Mouse (Mus musculus): ENCODE results near the gene a.
"Not testable (repeated sequence)": the region's sequence is repeated elsewhere in the genome, so short reads cannot be mapped to it uniquely, and the experiment has no call there.

The a gene

DNA sequence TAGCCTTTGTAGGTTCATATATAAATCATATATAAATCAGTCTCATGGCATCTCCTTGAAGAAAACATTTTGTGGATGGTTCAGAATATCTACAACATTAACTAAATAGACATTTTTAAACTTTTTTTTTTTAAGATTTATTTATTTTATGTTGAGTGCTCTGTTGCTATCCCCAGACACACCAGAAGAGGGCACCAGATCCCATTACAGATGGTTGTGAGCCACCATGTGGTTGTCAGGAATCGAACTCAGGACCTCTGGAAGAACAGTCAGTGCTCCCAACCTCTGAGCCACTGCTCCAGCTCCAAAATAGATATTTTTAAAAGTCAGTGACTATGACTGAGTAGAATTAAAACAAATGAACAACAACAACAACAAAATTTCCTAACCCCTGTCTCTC is 195.4 kb downstream of the a start:
- no peak for DNase-seq (ENCODE audit: low spot score in 2 of 2)

DNA sequence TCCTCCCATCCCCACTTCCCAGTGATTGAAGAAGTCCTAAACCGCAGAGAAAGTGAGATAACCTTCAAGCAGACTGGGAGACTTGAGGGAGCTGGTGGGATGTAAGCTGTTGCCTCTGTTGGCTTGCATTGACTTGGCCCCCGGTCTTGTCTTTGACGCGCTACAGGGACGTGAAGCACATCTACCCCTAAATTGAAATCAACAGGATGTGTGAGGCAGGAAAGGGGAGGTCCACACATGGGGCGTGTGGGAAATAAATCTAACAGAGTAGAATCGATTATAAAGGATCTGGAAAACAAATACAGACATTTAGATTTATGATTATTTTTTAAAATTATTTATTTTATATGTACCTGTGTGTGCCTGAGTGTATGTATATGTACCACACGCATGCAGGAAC is 200.2 kb downstream of the a start:
- no peak for DNase-seq (ENCODE audit: low spot score in 2 of 2)

- DNase-seq (ENCODE audit: low spot score in 2 of 2), result no peak
Measured at GRCm38 (mm10) chr2:154992083-154992482, 200.9 kb downstream of the a start.

DNA sequence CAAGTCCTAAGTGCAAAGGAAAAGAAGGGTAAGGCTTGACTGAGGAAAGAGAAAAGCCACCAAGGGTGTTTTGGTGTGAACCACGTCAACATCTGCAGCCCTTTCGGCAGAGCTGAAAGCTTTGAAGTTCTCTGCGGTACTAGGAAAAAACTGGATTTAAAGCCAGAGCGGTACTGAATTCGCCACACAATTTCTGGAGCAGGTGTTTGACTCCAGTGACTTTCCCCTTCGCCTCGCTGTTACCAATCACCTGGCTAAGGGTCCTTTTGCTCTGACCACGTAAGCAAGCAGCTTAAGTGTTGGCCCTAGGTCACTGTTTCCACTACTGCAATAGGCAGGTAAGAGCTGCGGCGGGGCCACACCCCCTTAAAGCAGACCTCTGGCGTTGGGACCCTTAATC is 214.3 kb downstream of the a start:
- no peak for DNase-seq (ENCODE audit: low spot score in 2 of 2)

DNA sequence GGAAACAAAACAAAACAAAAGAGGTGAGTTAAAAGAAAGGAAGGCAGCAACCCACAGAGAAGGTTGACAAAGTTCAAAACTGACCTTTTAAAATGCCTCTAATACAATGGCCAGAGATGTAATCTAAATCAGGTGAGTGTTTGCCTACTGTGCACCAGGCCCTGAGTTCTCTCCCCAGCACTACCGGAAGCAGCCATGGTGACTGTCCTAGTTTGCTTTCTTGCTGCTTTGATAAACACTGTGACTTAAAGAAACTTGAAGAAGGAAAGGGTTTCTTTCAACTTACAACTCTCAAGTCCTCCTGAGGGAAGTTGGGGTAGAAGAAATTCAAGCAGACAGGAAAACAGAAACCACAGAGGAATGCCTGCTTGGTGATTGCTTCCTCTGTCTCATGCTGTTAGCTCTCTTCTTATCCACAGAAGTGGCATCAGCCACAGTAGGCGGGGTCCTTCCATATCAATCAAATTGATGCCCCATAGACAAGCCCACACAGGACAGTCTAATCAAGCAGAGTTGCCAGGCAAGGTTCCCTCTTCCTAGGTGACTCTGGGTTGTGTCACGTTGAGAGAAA is 220.0 kb downstream of the a start:
- no peak for DNase-seq (ENCODE audit: low spot score in 2 of 2)

DNA sequence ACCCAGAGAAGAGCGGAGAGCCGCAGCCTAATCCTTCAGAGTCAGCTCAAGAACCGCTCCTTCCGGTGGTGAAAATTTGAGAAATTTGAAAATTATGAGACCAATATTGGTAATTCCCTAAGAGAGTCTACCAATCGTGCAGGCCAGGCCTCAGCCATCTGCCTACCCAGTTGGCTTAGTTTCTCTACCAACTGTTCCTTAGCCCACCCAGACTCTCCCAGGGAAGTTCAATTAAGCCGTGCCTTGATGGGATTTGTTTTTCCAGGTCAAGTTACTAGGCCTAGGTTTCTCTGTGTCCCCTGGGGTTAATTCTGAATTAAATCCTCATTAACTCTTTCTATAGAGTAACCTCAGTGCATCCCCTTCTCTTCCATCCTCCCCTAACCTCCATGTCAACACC is 221.8 kb downstream of the a start:
- no peak for DNase-seq (ENCODE audit: low spot score in 2 of 2)

DNA sequence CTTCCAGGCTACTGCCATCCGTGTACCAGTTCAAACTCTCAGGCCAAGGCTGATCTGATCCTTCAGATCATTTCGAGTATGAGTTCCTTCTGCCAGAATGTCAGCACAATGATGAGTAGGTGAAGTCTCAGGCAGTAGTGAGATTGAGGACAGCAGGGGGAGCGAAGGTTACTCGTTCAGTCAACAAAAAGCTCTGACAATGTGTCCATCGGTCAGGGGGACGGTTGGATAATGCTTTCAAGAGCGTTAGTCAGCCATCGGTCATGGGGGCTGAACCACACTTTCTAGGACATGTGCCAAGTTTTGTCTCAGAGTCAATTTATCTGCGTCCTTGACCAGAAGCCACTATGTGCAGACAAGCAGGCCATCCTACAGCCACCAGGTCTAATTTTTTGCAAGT is 225.5 kb downstream of the a start:
- not testable (repeated sequence) for DNase-seq (ENCODE audit: low spot score in 2 of 2)

GRCm38 (mm10) chr2:155018251-155018755 is 227.1 kb downstream of the a start, which contains the start of gene Gm14226:
Gene Gm14226, plus strand, starts transcription at chr2:155018266.
- not testable (repeated sequence) for DNase-seq (ENCODE audit: low spot score in 2 of 2)

DNA sequence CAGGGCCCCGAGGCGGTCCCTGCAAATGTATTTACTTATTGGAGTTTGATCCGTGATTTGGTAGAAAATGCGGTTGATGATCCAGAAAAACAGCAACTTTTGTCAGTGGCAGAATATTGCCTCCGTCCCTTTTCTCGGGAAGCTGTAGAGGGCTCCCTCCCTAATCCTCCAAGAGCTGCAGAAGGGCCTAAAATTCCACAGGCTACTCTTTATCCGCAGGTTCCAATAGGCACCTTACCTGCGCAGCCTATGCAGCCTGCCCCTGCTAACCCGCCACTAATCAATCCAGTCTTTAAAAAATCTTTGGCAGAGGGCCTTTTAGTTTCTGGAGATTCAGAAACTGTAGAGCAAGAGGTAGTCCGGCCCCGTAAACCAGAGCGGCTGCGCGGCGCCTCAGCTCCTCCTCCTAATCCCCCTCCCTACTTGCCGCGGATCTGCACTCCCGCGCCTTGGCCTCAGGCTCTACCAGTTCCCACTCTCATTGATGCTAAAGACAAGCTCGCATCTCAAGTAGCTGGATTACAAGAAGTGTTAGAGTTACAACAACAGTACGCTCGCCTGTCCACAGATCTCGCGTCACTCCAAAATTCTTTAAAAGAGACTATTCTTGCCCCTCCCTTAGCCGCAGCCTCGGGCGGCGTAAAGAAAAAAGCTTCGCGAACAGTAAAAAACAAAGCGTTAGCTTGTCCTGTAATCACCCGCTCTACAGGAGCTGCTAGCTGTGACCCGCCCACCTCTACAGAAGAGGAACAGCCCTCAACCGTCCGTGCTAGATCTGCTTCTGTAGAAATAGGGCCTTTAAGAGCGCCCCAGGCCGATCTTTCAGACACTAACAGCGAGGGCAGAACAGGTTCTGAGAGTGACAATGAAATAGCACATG is 227.8 kb downstream of the a start:
- peak; percentile 68 to 72 for DNase-seq (ENCODE audit: low spot score in 2 of 2)

- peak; percentile 75 to 79 for DNase-seq (ENCODE audit: low spot score in 2 of 2)
Measured at GRCm38 (mm10) chr2:155019673-155020072, 228.5 kb downstream of the a start.

DNA sequence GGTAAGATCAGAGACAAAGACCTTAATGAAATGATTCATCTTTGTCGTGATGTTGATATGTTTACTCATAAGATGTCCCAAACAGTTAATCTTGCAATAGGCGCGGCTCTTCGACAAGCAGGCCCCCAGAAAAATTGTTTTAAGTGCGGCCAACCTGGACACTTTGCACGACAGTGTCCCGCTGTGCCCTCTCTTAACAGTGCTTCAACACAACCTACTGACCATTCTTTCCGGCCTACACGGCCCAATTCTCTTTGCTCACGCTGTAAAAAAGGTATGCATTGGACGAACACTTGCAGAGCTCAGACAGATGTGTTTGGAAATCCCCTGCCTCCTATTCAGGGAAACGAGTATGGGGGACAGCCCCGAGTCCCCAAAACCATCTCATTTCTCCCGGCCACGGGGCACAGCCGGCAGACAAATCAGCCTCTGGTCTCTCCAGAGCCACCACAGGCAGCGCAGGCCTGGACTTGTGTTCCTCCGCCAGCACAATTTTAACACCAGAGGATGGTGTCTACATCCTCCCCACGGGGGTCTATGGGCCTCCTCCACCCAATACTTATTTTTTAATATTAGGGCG is 229.1 kb downstream of the a start:
- DNase-seq (ENCODE audit: low spot score in 2 of 2), result not testable (repeated sequence)

DNA sequence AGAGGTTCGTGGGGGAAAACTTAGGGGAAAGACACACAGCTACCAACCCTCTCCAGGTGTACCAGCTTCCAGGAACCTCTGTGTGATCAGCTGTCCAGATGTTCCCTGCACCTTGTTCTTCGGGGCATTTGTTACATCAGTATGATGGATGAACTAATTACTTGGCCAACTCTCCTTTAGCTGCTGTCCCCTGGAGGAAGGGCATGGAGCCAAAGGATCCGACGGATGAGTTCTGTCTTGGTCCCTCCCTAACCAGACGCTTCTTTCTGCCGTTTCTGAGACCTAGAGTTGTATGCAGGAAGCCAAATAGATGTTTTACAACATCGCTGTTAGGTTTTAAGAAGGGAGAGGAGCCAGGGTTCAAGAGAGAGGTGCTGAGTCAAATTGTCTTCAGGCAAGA is 239.6 kb downstream of the a start:
- no peak for DNase-seq (ENCODE audit: low spot score in 2 of 2)

DNA sequence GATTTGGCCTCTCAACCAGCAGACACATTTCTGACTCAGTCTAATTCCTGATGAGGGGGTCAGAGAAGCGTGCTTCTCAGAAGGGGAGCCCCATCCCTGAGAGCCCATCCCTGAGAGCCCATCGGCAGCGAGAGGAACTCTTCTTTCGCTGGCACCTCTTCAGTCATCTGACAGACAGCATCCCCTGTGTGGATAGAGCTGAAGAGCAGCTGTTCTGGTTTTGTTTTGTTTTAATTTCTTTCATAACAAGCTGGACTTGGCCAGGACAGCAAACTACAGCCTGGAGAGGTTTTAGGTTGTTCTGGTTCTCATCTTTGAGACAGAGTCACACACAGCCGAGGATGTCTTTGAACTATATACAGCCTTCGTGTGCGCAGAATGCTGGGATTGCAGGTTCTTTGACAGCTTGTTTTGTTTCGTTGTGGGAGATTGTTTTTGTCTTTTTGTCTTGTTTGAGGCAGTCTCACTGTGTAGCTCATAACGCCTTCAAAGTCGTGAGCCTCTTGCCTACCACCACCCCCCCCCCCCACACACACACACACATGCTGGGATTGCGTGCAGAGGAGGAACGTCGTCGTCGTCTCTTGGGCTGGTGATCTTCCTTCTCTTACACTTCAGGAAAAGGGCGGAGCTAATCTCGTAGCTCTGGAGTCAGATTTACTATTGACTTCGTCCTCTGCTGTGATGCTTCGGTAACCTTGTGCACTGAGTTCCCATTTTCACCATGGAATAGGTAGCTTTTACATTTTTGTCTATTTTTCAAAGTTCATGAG is 241.9 kb downstream of the a start:
- no peak for DNase-seq (ENCODE audit: low spot score in 2 of 2)

GRCm38 (mm10) chr2:155039956-155040355 is 248.8 kb downstream of the a start:
- no peak for DNase-seq (ENCODE audit: low spot score in 2 of 2)

- no peak for DNase-seq (ENCODE audit: low spot score in 2 of 2)
Measured at GRCm38 (mm10) chr2:155044542-155044941, 253.3 kb downstream of the a start.

DNA sequence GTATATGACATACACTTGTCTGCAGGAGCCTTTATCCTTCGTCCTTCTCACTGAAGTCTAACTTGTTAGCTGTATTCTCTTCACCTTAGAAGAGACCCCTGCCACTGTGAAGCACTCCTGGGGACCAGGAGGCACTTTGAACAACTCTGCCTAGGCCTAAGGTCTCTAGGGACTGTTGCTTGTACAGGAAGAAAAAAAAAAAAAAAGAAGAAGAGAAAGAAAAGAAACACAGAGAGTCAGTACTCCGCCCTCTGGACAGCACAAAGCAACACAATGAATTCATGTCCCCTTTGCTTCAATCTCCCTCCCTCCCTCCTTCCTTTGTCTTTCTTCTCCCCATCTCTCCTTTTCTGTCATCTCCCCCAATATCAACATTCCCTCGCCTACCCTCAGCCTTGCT is 253.9 kb downstream of the a start:
- no peak for DNase-seq (ENCODE audit: low spot score in 2 of 2)

DNA sequence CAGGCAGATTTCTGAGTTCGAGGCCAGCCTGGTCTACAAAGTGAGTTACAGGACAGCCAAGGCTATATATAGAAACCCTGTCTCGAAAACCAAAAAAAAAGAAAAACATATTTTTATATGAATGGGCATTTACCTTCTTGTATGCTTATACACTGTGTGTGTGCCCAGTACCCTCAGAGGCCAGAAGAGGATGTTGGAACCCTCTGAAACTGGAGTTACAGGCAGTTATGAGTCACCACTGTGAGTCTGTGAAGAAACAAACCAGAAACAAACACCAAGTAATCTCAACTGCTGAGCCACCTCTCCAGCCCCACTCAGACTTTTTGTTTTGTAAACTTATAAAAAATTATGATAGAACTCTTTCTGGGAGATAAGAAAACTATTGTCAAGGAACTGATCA is 255.6 kb downstream of the a start:
- DNase-seq (ENCODE audit: low spot score in 2 of 2), result no peak

DNA sequence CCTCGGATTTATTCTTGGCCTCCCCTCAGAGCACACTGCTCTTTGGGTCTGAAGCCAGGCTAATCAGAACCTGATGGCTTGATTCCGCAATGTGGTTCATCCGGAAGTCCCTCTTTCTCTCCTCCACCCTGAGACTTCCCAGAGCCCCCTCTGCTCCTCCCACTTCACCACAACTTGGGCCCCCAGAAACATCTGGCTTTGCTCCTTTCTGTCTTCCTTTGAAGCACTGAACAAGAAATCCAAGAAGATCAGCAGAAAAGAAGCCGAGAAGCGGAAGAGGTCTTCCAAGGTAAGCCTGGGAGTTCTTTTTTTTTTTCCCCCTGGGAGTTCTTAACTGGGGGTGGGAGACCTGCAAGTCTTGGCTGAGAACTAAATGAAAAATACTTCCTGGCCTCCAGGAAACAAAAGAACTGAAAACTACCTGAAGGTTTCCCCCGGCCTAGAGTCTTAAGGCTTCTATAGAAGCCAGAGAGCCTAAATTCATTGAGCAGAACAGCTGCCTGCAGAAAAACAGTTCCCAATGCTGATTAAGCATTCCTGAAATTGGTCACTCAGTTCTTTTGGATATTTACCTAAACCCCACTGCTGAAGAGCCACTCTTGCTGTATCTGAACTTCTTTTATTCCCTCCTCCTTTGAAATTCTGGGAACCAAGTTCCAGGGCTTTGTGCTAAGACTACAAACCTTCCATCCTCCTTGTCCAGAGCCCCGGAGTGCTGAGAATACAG is 256.4 kb downstream of the a start:
- DNase-seq (ENCODE audit: low spot score in 2 of 2), result no peak

DNA sequence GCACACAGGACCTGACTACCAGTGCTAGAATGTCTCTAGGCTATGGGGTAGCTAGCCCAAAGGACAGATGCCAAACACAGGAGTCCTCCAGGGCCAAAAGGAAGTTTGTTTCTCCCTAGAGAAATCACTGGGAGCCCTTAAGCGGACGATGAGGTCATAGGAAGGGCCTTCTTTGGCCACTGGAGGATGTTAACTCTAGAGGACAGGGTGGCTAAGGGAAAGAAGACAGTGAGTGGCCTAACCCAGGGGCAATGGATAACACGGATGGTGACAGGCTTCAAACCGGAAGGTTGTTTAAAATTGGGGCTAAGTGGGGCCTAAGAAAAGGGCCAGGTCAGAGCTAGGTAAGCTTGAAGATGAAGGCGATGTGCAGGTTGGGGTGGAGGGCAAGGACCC is 258.9 kb downstream of the a start:
- DNase-seq (ENCODE audit: low spot score in 2 of 2), result no peak

DNA sequence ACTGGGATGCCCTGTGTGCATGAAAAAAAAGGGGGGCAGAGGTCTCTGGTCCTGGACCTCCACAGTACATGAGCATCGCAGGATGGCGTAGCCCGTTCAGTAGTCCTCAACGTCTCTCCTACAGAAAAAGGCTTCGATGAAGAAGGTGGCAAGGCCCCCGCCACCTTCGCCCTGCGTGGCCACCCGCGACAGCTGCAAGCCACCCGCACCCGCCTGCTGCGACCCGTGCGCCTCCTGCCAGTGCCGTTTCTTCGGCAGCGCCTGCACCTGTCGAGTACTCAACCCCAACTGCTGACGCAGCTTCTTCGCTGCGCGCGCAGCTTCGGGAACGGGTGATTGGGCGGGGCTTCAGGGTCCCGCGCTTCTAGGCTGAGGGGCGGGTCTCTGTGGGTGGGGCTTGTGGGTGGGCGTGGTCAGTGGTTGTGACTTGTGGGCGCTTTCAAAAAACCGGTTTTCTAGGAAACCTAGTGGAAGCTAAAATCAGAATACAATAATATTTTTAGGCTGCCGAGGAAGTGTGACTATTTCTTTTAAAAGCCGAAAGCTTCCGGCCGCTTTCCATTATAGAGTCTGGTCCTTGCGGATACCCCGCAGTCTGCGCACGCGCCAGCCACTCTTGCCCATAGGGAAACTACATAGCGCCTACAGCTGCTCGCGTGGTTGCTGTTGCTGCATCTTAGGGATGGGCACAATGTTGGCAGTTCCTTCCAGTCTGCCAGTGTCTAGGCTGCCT is 259.5 kb downstream of the a start:
- DNase-seq (ENCODE audit: low spot score in 2 of 2), result peak; percentile 92 to 96
